Mouse (Mus musculus) E14TG2a.4 (cell line): ENCODE measurements around the gene Mtus2.

Experiments
- CTCF ChIP-seq: conservative IDR thresholded peaks from 2 replicates; pipeline ENCODE4 v1.5.1; 2014; ENCODE audit warnings: low read length
- NANOG ChIP-seq: IDR thresholded peaks from 2 replicates; pipeline ENCODE4 v1.6.1; 2014; ENCODE audit warnings: borderline replicate concordance, low read length, mixed read lengths
- POU5F1 ChIP-seq: IDR thresholded peaks from 2 replicates; pipeline ENCODE4 v1.6.1; 2014; ENCODE audit warnings: low read length, borderline replicate concordance

- TF ChIP-seq CTCF: no peak
- no peak for TF ChIP-seq POU5F1
- no peak for TF ChIP-seq NANOG
These were observed 307.9 kb downstream of the Mtus2 start for GRCm38 (mm10) chr5:148264819-148265707.
